Mouse (Mus musculus) small intestine, adult 2 months (tissue): ENCODE data around the gene Nod2.

Source experiments
- CTCF ChIP-seq: fragments of 200-500 bp; IDR thresholded peaks from 2 replicates; pipeline ENCODE4 v1.5.1; 2012; ENCODE audit warnings: low read depth, mild to moderate bottlenecking, control low read depth, inconsistent platforms, low read length, moderate library complexity, mixed read lengths; ENCODE audit not compliant: insufficient replicate concordance, insufficient read length; ENCODE audit errors: extremely low read depth
- POLR2A ChIP-seq: fragments of 200-500 bp; IDR thresholded peaks from 2 replicates; pipeline ENCODE4 v1.6.1; 2012; ENCODE audit warnings: low read depth, mild to moderate bottlenecking, control low read depth, inconsistent platforms, low read length, moderate library complexity

- no peak for TF ChIP-seq CTCF
- TF ChIP-seq POLR2A, result no peak
These were observed 8.2 kb downstream of the Nod2 start for GRCm38 (mm10) chr8:88655334-88655733.
